Mouse (Mus musculus) ES-Bruce4 (cell line): ENCODE results near the gene Vegfd. TPM values are rescaled to one million over a fixed set of nuclear protein-coding genes. Genes with fewer than 3 reads are reported as not detected.

Experiments used
- H3K27ac ChIP-seq: 2 replicates; pipeline ENCODE4 v1.5.1; 2012; ENCODE audit warnings: low read length, inconsistent platforms; ENCODE audit not compliant: insufficient read depth
- H3K27me3 ChIP-seq: 2 replicates; pipeline ENCODE4 v1.6.1; 2012; ENCODE audit warnings: mild to moderate bottlenecking, low read length, inconsistent platforms; ENCODE audit not compliant: control insufficient read depth, poor library complexity, insufficient read depth, severe bottlenecking
- H3K36me3 ChIP-seq: 2 replicates; pipeline ENCODE4 v1.6.1; 2012; ENCODE audit warnings: inconsistent platforms, mild to moderate bottlenecking, low read length, moderate library complexity; ENCODE audit not compliant: control insufficient read depth, poor library complexity, insufficient read depth, severe bottlenecking
- H3K4me1 ChIP-seq: one replicate; pipeline ENCODE4 v1.8.1; 2011; ENCODE audit warnings: low read length; ENCODE audit not compliant: control insufficient read depth, insufficient read depth
- H3K4me3 ChIP-seq: 2 replicates; pipeline ENCODE4 v1.5.1; 2011; ENCODE audit warnings: low read depth, mild to moderate bottlenecking, low read length
- H3K9ac ChIP-seq: 2 replicates; pipeline ENCODE4 v1.6.1; 2012; ENCODE audit warnings: low read depth, mild to moderate bottlenecking, inconsistent platforms; ENCODE audit not compliant: poor library complexity, severe bottlenecking
- H3K9me3 ChIP-seq: replicated peaks from 2 replicates; pipeline ENCODE4 v1.6.1; 2012; ENCODE audit warnings: mild to moderate bottlenecking, low read length, inconsistent platforms; ENCODE audit not compliant: control insufficient read depth, poor library complexity, insufficient read depth, severe bottlenecking
- CTCF ChIP-seq: IDR thresholded peaks from one replicate; pipeline ENCODE4 v1.8.1; 2011; ENCODE audit warnings: low read depth, low read length
- EP300 ChIP-seq: IDR thresholded peaks from 2 replicates; pipeline ENCODE4 v1.6.1; 2011; ENCODE audit warnings: low read depth, low read length; ENCODE audit not compliant: insufficient read depth
- POLR2A ChIP-seq: IDR thresholded peaks from one replicate; pipeline ENCODE4 v1.8.1; 2011; ENCODE audit warnings: low read length; ENCODE audit not compliant: insufficient read depth
- polyA plus RNA-seq: library from polyadenylated mRNA; stranded (reverse); fragments of >200 nt; gene quantifications from 2 replicates; pipeline ENCODE4 v1.2.4, GENCODE M21; 2011; ENCODE audit warnings: low read depth; ENCODE audit not compliant: missing spikeins, insufficient read depth, insufficient read length

Gene Vegfd
- 2.6 and 3.4 TPM in 2 replicates for polyA plus RNA-seq

GRCm38 (mm10) chrX:164373081-164373480 lies at the start of gene Vegfd:
Gene Vegfd, plus strand, starts transcription at chrX:164373378.
- no peaks in the 10 kb centered on the region for H3K9me3 ChIP-seq
- no peak within 1 kb of the TSS for H3K4me3 ChIP-seq
- H3K27ac ChIP-seq: no peak within 1 kb of the TSS
- no peaks in the 10 kb centered on the region for H3K27me3 ChIP-seq
- TF ChIP-seq EP300 (no peak), CTCF (no peak), POLR2A (no peak)
- H3K4me1 ChIP-seq: no peaks in the 10 kb centered on the region
- no peak within 1 kb of the TSS for H3K9ac ChIP-seq
- H3K36me3 ChIP-seq: no peaks in the 10 kb centered on the region

- no peak overlapping the region for H3K27ac ChIP-seq
- H3K27me3 ChIP-seq: no peaks in the 10 kb centered on the region
- TF ChIP-seq POLR2A: no peak
- TF ChIP-seq CTCF: no peak
- no peak for TF ChIP-seq EP300
Measured at GRCm38 (mm10) chrX:164323391-164323913, 49.7 kb upstream of the Vegfd start.

GRCm38 (mm10) chrX:164330351-164330750 lies 42.8 kb upstream of the Vegfd start:
- no peaks in the 10 kb centered on the region for H3K4me1 ChIP-seq
- no peaks in the 10 kb centered on the region for H3K27me3 ChIP-seq
- H3K9ac ChIP-seq: no peak overlapping the region
- no peak overlapping the region for H3K4me3 ChIP-seq
- TF ChIP-seq EP300 (no peak), POLR2A (no peak), CTCF (no peak)
- no peaks in the 10 kb centered on the region for H3K9me3 ChIP-seq
- H3K36me3 ChIP-seq: no peaks in the 10 kb centered on the region
- no peak overlapping the region for H3K27ac ChIP-seq

More at GRCm38 (mm10) chrX:164323391-164323913, 49.7 kb upstream of the Vegfd start:
- Histone ChIP-seq H3K9me3 (no peaks in the 10 kb centered on the region), H3K36me3 (no peaks in the 10 kb centered on the region), H3K4me3 (no peak overlapping the region), H3K9ac (no peak overlapping the region), H3K4me1 (no peaks in the 10 kb centered on the region)

GRCm38 (mm10) chrX:164330766-164331165 lies 42.4 kb upstream of the Vegfd start:
- H3K4me3 ChIP-seq: no peak overlapping the region
- TF ChIP-seq EP300: no peak
- TF ChIP-seq POLR2A: no peak
- H3K36me3 ChIP-seq: no peaks in the 10 kb centered on the region
- no peaks in the 10 kb centered on the region for H3K27me3 ChIP-seq
- H3K27ac ChIP-seq: no peak overlapping the region
- H3K9ac ChIP-seq: no peak overlapping the region
- H3K4me1 ChIP-seq: no peaks in the 10 kb centered on the region
- H3K9me3 ChIP-seq: no peaks in the 10 kb centered on the region

- Histone ChIP-seq H3K9ac (no peak overlapping the region), H3K27me3 (no peaks in the 10 kb centered on the region), H3K9me3 (no peaks in the 10 kb centered on the region), H3K4me3 (no peak overlapping the region), H3K27ac (no peak overlapping the region), H3K4me1 (no peaks in the 10 kb centered on the region), H3K36me3 (no peaks in the 10 kb centered on the region)
- no peak for TF ChIP-seq POLR2A
- TF ChIP-seq CTCF: no peak
- no peak for TF ChIP-seq EP300
Measured at GRCm38 (mm10) chrX:164338591-164338990, 34.6 kb upstream of the Vegfd start.

GRCm38 (mm10) chrX:164345359-164345938 lies 27.7 kb upstream of the Vegfd start:
- H3K4me3 ChIP-seq: no peak overlapping the region
- no peaks in the 10 kb centered on the region for H3K27me3 ChIP-seq
- TF ChIP-seq POLR2A (no peak), CTCF (no peak), EP300 (no peak)
- no peaks in the 10 kb centered on the region for H3K9me3 ChIP-seq
- H3K27ac ChIP-seq: no peak overlapping the region
- H3K4me1 ChIP-seq: no peaks in the 10 kb centered on the region
- no peak overlapping the region for H3K9ac ChIP-seq
- no peaks in the 10 kb centered on the region for H3K36me3 ChIP-seq
